Mouse (Mus musculus) bone marrow, adult 2 months (tissue): ENCODE results near the gene AI467606.

ENCODE experiments used
- CTCF ChIP-seq: fragments of 200-500 bp; IDR thresholded peaks from 2 replicates; pipeline ENCODE4 v1.5.1; 2011; ENCODE audit warnings: low read length, control low read depth; ENCODE audit not compliant: control insufficient read depth, insufficient read depth
- POLR2A ChIP-seq: fragments of 200-500 bp; IDR thresholded peaks from 2 replicates; pipeline ENCODE4 v1.6.1; 2011; ENCODE audit warnings: low read depth, mild to moderate bottlenecking, control low read depth, low read length, borderline replicate concordance; ENCODE audit not compliant: control insufficient read depth

GRCm38 (mm10) chr7:127140623-127141404, 49.7 kb downstream of the AI467606 start:
- peak; percentile 43; the same call in 1 of the 2 replicates for TF ChIP-seq CTCF
- no peak for TF ChIP-seq POLR2A
